Mouse (Mus musculus) megakaryocyte, embryonic 14.5 days (primary cell): ENCODE measurements around the gene Fbll1. TPM values are rescaled to one million over a fixed set of nuclear protein-coding genes. Genes with fewer than 3 reads are reported as not detected.
"Not testable (repeated sequence)": the region's sequence is repeated elsewhere in the genome, so short reads cannot be mapped to it uniquely, and the experiment has no call there.

ENCODE experiments used
- H3K27me3 ChIP-seq: replicated peaks from 2 replicates; pipeline ENCODE3; 2012; ENCODE audit warnings: inconsistent platforms
- H3K36me3 ChIP-seq: replicated peaks from 2 replicates; pipeline ENCODE3; 2012; ENCODE audit warnings: low read length, inconsistent platforms, mixed read lengths
- H3K4me1 ChIP-seq: 2 replicates; pipeline ENCODE4 v1.6.1; 2012; ENCODE audit warnings: inconsistent platforms
- H3K4me3 ChIP-seq: replicated peaks from 2 replicates; pipeline ENCODE3; 2012; ENCODE audit warnings: moderate library complexity, mild to moderate bottlenecking, inconsistent platforms
- H3K9me3 ChIP-seq: 2 replicates; pipeline ENCODE4 v1.6.1; 2012; ENCODE audit warnings: inconsistent platforms
- FLI1 ChIP-seq: IDR thresholded peaks from 2 replicates; pipeline ENCODE4 v1.6.1; 2012; ENCODE audit warnings: low read length, inconsistent platforms, mixed read lengths
- GATA1 ChIP-seq: IDR thresholded peaks from 3 replicates; pipeline ENCODE4 v1.6.1; 2012; ENCODE audit warnings: mixed read lengths, low read length, inconsistent platforms, borderline replicate concordance
- polyA plus RNA-seq: library from polyadenylated mRNA; stranded (reverse); fragments of >175 nt; gene quantifications from 2 replicates; pipeline ENCODE4 v1.2.3, GENCODE M21; 2012; ENCODE audit warnings: low replicate concordance; ENCODE audit not compliant: insufficient read depth

The Fbll1 gene
- not detected in 2 replicates for polyA plus RNA-seq

DNA sequence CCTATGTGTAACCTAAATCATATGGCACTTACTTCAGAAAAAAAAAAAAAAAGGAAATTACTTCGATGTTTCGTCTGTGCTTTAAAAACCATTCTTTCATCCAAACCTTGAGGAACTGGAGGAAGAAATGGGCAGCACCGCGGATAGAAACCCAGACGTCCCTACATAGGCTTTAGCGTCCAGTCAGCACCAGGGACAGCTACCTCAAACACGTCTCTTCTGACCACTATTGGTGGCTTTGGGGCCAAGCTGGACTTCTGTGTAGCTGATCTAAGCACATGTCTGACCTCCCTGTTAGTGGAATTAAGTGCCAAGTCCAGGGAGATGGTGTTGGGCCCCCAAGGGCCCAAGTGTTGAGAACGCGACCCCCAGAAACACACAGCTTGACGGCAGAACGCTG is at the start of gene Fbll1:
Gene Fbll1, minus strand, starts transcription at position 11 of the 400 bp plus-strand sequence.
- Histone ChIP-seq H3K4me1 (peaks cover 14% of the 10 kb centered on the region), H3K27me3 (peaks cover 43% of the 10 kb centered on the region), H3K36me3 (no peaks in the 10 kb centered on the region), H3K9me3 (peaks cover 11% of the 10 kb centered on the region), H3K4me3 (peak within 1 kb of the TSS; percentile 87)
- TF ChIP-seq GATA1 (no peak), FLI1 (no peak)

DNA sequence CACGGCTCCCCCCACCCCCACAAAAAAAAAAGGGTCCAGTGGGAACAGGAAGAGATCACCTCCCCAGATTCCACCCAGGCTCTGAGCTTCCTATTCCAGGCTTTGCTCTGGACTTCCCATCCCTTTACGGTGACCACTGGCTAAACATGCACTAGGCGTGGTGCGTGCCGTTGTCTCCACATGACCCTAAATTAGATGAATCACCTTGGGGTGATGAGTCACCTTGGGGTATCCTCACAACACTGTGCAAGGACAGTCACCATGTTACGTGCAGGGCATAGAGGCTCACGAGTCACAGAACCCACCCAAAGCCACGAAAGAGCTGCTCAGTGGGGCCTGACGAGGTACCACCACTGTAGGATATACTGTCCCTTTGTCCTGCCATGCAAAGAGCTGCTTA is 45.6 kb upstream of the Fbll1 start:
- no peaks in the 10 kb centered on the region for H3K36me3 ChIP-seq
- H3K4me1 ChIP-seq: peaks cover 25% of the 10 kb centered on the region
- H3K27me3 ChIP-seq: peaks cover 20% of the 10 kb centered on the region
- H3K9me3 ChIP-seq: no peaks in the 10 kb centered on the region
- no peak for TF ChIP-seq FLI1
- TF ChIP-seq GATA1: no peak
- H3K4me3 ChIP-seq: no peak overlapping the region

DNA sequence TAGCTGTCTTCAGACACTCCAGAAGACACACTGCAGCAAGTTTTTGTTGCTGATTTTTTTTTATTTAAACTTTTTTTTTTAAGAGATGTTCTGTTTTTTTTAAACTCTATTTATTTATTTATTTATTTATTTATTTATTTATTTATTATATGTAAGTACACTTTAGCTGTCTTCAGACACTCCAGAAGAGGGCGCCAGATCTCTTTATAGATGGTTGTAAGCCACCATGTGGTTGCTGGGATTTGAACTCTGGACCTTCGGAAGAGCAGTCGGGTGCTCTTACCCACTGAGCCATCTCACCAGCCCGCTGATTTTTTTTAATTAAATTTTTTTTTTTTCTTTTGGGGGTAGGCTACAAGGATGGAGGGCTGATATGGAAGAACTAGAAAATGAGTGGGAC is 43.9 kb upstream of the Fbll1 start:
- not testable (repeated sequence) for H3K36me3 ChIP-seq, H3K4me3 ChIP-seq, H3K9me3 ChIP-seq
- Histone ChIP-seq H3K27me3 (peaks cover 13% of the 10 kb centered on the region), H3K4me1 (peaks cover 39% of the 10 kb centered on the region)

DNA sequence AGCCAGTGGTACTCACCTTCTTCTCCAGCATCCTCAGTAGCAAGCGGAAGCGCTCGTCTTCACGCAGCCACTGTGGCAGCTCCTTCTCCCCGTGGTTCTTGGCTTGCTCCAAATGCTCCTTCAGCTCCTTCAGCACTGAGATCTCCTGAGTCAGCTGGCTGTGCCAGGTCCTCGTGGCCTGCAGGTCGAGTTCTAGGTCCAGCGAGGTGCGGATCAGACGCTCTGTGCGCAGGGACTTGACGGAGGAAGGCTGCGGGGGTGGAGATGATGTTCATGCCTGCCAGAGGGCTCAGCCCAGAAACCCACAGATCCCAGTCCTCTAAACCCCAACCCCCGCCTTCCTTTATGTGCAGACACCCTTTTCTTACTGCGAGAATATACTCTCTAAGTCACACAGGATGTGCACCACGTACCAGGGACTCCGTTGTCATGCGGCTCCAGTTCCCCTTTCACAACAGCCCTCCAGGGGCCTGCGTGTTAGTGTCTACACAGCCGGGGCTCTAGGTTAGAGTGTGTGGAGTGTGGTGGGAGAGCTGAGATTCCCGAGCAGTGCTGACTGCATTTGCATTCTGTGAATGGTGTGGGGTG is 43.1 kb upstream of the Fbll1 start:
- H3K9me3 ChIP-seq: no peaks in the 10 kb centered on the region
- peaks cover 10% of the 10 kb centered on the region for H3K27me3 ChIP-seq
- peaks cover 43% of the 10 kb centered on the region for H3K4me1 ChIP-seq
- TF ChIP-seq FLI1 (no peak), GATA1 (no peak)
- no peaks in the 10 kb centered on the region for H3K36me3 ChIP-seq
- H3K4me3 ChIP-seq: peak overlapping the region; percentile 18

DNA sequence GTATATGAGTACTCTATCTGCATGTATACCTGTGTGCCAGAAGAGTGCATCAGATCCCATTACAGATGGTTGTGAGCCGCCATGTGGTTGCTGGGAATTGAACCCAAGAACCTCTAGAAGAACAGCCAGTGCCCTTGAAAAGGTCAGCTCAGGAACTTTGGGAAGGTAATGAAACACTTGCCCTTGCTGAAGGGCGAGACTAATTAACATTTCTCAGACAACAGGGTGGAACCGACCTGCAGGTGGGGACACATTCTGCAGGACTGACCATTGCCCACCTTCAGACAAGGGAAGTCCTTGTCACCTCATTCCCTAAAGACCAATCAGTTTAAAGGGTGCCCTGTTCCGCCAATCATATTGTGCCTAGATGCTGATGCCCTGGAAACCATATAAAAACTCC is 42.1 kb upstream of the Fbll1 start:
- H3K4me1 ChIP-seq: peaks cover 43% of the 10 kb centered on the region
- H3K36me3 ChIP-seq, H3K27me3 ChIP-seq, H3K4me3 ChIP-seq, H3K9me3 ChIP-seq: not testable (repeated sequence)

DNA sequence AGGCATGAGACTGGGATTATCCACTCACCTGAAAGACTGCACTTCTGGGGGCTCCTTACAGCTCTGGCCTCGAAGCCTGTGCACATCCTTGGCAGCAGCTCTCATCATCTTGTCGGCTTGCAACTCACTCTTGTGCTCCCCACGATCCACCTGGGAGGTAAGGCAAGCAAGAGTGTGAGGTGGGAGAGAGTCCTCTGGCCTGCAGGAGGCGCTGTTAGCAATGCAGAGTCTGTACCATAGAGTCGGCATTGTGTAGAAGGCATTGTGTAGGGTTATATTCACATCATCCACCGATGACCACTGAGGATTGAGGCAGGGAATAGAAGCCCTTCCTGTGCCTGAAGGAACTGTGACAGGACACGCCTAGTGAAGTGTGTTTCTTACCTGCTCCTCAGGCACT is 41.6 kb upstream of the Fbll1 start:
- Histone ChIP-seq H3K27me3 (peaks cover 9% of the 10 kb centered on the region), H3K4me1 (peaks cover 43% of the 10 kb centered on the region), H3K9me3 (no peaks in the 10 kb centered on the region), H3K4me3 (no peak overlapping the region), H3K36me3 (no peaks in the 10 kb centered on the region)
- TF ChIP-seq GATA1: no peak
- TF ChIP-seq FLI1: no peak

DNA sequence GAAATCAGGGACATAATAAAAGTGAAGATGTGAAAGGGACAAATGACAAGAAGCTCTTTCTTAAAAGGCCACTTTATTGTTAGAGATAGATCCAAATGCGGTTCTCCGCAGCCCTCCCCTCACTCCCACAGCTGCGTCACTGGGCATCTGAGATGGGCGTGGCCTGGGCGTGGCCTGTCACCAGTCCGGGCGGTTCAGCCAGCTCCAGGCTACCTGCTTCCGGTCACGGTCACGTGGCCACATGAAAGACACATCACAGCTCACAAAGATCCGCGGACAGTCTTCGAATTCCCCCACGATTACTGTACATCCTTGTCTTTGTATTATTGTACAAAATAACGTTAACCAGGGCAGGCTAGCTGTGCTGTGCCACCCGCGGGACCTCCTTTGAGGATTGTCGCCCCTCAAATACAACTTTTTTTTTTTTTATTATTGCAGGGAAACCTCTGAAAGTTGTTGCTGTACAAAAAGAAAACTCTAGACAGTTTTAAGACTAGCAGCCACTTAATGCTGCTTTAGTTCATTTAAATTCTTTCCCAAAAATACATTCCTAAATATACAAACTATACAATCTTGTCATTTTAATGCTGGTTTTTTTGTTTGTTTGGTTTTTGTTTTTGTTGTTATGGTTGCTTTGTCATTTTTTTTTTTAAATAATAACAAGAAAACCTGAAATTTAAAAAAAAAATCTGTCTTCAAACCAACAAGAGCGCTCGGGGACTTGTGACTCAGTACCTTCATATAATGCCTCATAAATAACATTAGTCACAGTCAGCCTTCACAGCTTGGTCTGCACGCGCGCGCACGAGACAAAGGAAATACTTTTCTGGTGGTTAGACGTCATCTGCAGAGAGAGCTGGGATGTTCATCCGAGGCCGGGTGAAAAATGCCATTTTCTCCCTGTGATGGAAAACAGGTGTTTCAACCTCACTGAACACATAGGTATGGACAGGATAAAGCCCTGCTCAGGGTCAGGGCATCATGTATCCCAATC is 40.0 kb upstream of the Fbll1 start:
- TF ChIP-seq FLI1 (no peak), GATA1 (no peak)
- peak overlapping the region; percentile 91 for H3K4me3 ChIP-seq
- no peaks in the 10 kb centered on the region for H3K9me3 ChIP-seq
- peaks cover 5% of the 10 kb centered on the region for H3K27me3 ChIP-seq
- H3K36me3 ChIP-seq: no peaks in the 10 kb centered on the region
- peaks cover 39% of the 10 kb centered on the region for H3K4me1 ChIP-seq

DNA sequence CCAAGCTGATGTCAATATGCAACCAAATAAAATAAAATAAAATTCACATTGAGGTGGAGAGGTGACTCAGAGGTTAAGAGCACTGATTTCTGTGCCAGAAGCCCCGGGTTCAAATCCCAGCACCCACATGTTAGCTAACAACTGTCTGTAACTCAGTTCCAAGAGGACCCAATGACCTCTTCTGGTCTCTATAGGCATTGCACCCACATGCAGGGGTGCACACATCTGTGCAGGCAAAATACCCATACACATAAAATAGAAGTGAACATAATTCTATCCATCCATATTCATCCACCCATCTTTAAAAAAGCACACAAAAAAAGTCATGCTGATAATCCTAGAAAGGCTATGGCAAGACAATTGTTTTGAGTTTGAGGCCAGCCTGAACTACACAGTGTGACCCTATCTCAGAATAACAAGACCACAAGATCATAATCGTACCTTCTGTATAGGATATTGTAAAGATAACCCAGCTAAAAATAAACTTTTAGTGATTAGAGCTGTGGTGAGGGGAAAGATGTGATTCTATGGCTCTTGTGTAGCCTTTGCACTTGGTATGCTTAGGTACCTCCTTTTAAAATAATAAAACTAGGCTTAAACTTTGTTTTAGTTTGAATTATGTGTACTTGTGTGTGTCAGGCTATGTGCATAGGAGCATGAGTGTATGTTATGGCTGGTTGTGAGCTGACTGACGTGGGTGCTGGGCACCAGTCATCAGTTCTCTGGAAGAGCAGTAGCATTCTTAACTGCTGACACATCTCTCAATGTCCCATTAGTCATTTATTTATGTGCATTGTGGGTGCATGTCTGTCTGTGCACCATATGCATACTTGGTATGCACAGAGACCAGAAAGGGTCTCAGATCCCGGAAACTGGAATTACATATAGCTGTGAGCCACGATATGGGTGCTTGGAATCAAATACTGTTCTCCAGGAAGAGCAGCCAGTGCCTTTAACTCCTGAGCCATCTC is 38.8 kb upstream of the Fbll1 start:
- Histone ChIP-seq H3K4me3 (peak overlapping the region; percentile 91), H3K9me3 (no peaks in the 10 kb centered on the region), H3K27me3 (peaks cover 2% of the 10 kb centered on the region), H3K4me1 (peaks cover 46% of the 10 kb centered on the region), H3K36me3 (peaks cover 2% of the 10 kb centered on the region)
- TF ChIP-seq FLI1: no peak
- no peak for TF ChIP-seq GATA1

DNA sequence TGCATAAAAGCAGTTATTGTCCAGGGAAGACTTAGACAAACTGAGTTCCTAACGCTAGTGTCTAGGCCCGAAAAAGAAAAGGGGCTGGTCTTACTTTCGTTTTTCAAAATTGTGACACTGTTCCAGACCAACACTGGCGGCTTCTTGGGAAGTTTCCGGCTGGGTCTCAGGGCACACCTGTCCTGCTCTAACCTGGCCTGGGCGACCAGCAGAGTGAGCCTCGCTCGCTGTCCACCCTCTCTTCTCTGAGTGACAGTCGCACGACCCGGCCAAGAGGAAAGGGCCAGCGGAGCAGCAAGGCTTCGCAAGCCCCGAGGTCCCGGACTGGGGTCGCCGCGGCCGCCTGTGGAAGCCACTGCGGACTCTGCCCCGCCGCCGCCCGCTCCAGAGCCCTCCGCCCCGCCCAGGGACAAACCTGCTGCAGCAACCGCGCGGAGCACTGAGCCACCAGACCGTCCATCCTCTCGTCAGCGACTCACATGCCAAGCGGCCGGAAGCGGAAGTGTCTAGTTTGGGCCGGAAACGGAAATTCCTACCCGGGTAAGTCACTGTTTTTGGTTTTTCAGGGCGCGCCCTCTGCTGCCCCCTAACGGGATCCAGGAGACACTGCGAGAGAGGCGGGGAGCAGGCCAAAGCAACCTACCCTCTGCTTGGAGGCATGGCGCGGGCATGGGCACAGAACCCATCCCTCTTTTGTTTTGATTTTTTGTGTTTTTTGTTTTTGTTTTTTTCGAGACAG is 35.5 kb upstream of the Fbll1 start, which contains the start of gene Rars:
Gene Rars, minus strand, starts transcription at position 485 of the 739 bp plus-strand sequence.
- peaks cover 31% of the 10 kb centered on the region for H3K36me3 ChIP-seq
- peak within 1 kb of the TSS; percentile 98 for H3K4me3 ChIP-seq
- peaks cover 57% of the 10 kb centered on the region for H3K4me1 ChIP-seq
- no peaks in the 10 kb centered on the region for H3K27me3 ChIP-seq
- TF ChIP-seq FLI1 (peak; percentile 88; the same call in 1 of the 2 replicates), GATA1 (no peak)
- no peaks in the 10 kb centered on the region for H3K9me3 ChIP-seq

DNA sequence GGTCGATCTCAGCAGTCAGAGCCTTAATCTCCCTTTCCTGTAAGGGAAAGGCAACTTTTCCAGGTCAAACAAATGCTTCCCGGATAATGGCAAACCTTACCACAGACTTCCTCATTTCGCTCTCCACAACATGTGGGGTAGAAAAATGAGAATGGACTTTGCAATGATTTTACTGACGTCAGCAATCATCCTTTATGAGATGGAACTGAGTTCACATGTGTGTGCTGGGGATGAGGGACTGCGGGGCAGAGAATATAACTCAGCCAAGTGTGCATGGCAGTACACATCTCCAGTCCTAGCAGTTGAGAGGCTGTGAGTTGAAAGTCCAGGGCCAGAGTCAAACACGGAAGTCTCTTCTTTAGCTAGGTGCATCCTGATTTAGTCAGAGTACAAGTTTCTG is 34.6 kb upstream of the Fbll1 start:
- Histone ChIP-seq H3K27me3 (no peaks in the 10 kb centered on the region), H3K4me1 (peaks cover 55% of the 10 kb centered on the region), H3K36me3 (peaks cover 41% of the 10 kb centered on the region), H3K4me3 (peak overlapping the region; percentile 98), H3K9me3 (no peaks in the 10 kb centered on the region)
- TF ChIP-seq GATA1 (no peak), FLI1 (no peak)
